Mouse (Mus musculus) heart, postnatal 0 days (tissue): ENCODE results near the gene 1700001J03Rik. TPM values are rescaled to one million over a fixed set of nuclear protein-coding genes. Genes with fewer than 3 reads are reported as not detected.
"Not testable (repeated sequence)": the region's sequence is repeated elsewhere in the genome, so short reads cannot be mapped to it uniquely, and the experiment has no call there.

Source experiments
- ATAC-seq: fragments of 200-750 bp; cut with Nextera tagmentation; 2 replicates; pipeline ENCODE4 v1.8.0; 2017; ENCODE audit warnings: low read depth, moderate number of reproducible peaks, moderate library complexity; ENCODE audit not compliant: insufficient read depth
- DNase-seq: peaks from one replicate; pipeline ENCODE4 v3.0.0-alpha.2; 2016; ENCODE audit warnings: low spot score
- H3K27ac ChIP-seq: fragments of 300-500 bp; sonication (generic); 2 replicates; pipeline ENCODE4 v1.5.1; 2014; ENCODE audit warnings: low read depth, mild to moderate bottlenecking
- H3K27me3 ChIP-seq: fragments of 300-500 bp; sonication (generic); 2 replicates; pipeline ENCODE4 v1.6.1; 2014; ENCODE audit warnings: low read length, mixed read lengths; ENCODE audit not compliant: control insufficient read depth, insufficient read depth
- H3K36me3 ChIP-seq: fragments of 300-500 bp; sonication (generic); replicated peaks from 2 replicates; pipeline ENCODE4 v1.6.1; 2014; ENCODE audit warnings: low read length, mixed read lengths; ENCODE audit not compliant: control insufficient read depth, insufficient read depth
- H3K4me1 ChIP-seq: fragments of 300-500 bp; sonication (generic); 2 replicates; pipeline ENCODE4 v1.6.1; 2014; ENCODE audit warnings: antibody characterized with exemption; ENCODE audit not compliant: control insufficient read depth, insufficient read depth
- H3K4me2 ChIP-seq: fragments of 300-500 bp; sonication (generic); 2 replicates; pipeline ENCODE4 v1.6.1; 2014; ENCODE audit warnings: low read depth, mild to moderate bottlenecking, low read length, moderate library complexity
- H3K4me3 ChIP-seq: fragments of 300-500 bp; sonication (generic); 2 replicates; pipeline ENCODE4 v1.5.1; 2014; ENCODE audit warnings: low read depth, low read length
- H3K9ac ChIP-seq: fragments of 300-500 bp; sonication (generic); replicated peaks from 2 replicates; pipeline ENCODE4 v1.6.1; 2014; ENCODE audit warnings: low read depth, low read length, mixed read lengths
- H3K9me3 ChIP-seq: fragments of 300-500 bp; sonication (generic); replicated peaks from 2 replicates; pipeline ENCODE4 v1.6.1; 2016; ENCODE audit warnings: low read length; ENCODE audit not compliant: control insufficient read depth
- CTCF ChIP-seq: IDR thresholded peaks from 2 replicates; pipeline ENCODE4 v1.5.1; 2016; ENCODE audit warnings: antibody characterized with exemption, control low read depth, low read depth
- EP300 ChIP-seq: IDR thresholded peaks from 2 replicates; pipeline ENCODE4 v1.6.1; 2016; ENCODE audit warnings: antibody characterized with exemption, low read depth
- WGBS: fragments of 180-500 bp; shearing (Covaris S2); extraction: QIAGEN DNeasy Blood & Tissue Kit; methylation state at CpG from one replicate; pipeline ENCODE4 v1.1.7; 2014; 5-methylcytosine and 5-hydroxymethylcytosine counted together
- polyA plus RNA-seq: library from polyadenylated mRNA; unstranded; fragments of >200 nt; fragmentation: Nextera tagmentation; extraction: Ambion mirVana; gene quantifications from 2 replicates; pipeline ENCODE4 v1.2.1, GENCODE M21; 2015
- total RNA-seq: library from RNA; depleted of rRNA; stranded (reverse); fragments of >200 nt; gene quantifications from 2 replicates; pipeline ENCODE4 v1.2.3, GENCODE M21; 2014; ENCODE audit warnings: low replicate concordance

Gene 1700001J03Rik
- total and polyA plus RNA-seq, 2 experiments from 2014 or later: not detected

DNA sequence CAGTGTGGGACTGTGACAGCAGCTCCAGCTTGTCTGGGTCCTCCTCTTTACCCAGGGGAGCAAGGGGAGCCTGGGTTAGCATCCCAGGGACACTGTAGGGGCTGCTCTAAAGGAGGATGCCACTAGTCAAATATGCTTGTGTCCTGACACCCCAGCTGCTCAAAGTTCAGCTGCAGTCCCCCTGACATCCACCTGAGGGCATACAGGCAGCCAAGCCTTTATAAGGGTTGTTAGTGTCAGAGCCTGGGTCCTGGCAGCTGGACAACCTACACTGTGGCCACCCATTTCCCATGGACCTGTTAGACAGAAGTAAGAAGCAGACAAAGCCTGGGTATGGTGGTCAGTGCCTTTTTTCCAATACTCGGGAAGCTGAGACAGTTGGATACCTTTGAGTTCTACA, 3.0 kb upstream of the 1700001J03Rik start:
- TF ChIP-seq EP300 (no peak), CTCF (peak; percentile 25)
- DNase-seq (no peak), ATAC-seq (no peak)
- H3K9ac ChIP-seq: no peak overlapping the region
- H3K4me3 ChIP-seq: no peak overlapping the region
- no peak overlapping the region for H3K27ac ChIP-seq
- H3K36me3 ChIP-seq: no peaks in the 10 kb centered on the region
- no peaks in the 10 kb centered on the region for H3K4me1 ChIP-seq
- H3K4me2 ChIP-seq: no peak overlapping the region
- H3K9me3 ChIP-seq: no peaks in the 10 kb centered on the region
- H3K27me3 ChIP-seq: no peaks in the 10 kb centered on the region
- 81% methylated on average over 1 of the region's 1 CpGs for WGBS

DNA sequence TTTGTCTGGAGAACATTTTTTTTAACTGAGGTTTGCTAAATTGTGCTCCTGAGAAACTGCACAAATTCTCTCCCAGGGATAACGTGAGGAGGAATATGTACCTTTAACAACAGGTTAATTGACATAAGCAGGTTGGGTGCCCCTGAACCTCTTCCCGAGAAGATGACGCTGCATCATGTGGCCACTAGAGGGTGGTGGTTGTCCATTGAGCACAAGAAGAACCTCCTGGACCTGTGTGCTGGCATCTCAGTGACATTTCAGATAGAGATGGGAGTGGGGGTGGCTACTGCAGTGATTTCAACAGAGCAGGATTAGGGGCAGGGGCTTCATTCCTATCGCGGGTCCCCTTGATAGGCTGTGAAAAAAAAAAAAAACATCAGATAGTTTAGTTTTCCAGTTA, 2.3 kb upstream of the 1700001J03Rik start:
- WGBS: 19% methylated on average over 5 of the region's 5 CpGs
- not testable (repeated sequence) for H3K4me2 ChIP-seq, ATAC-seq, H3K4me3 ChIP-seq, H3K9me3 ChIP-seq, H3K36me3 ChIP-seq, H3K27ac ChIP-seq, H3K9ac ChIP-seq, H3K4me1 ChIP-seq, H3K27me3 ChIP-seq
- DNase-seq: peak; percentile 16
- peak; percentile 84 for TF ChIP-seq CTCF

DNA sequence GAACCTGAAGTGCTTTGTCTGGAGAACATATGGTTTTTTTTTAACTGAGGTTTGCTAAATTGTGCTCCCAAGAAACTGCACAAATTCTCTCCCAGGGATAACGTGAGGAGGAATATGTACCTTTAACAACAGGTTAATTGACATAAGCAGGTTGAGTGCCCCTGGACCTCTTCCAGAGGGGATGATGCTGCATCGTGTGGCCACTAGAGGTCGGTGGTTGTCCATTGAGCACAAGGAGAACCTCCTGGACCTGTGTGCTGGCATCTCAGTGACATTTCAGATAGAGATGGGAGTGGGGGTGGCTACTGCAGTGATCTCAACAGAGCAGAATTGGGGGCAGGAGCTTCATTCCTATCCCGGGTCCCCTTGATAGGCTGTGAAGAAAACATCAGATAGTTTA, 12.4 kb downstream of the 1700001J03Rik start:
- not testable (repeated sequence) for H3K9me3 ChIP-seq, H3K4me2 ChIP-seq, H3K4me3 ChIP-seq, H3K4me1 ChIP-seq, H3K27ac ChIP-seq, DNase-seq, H3K27me3 ChIP-seq, H3K9ac ChIP-seq, ATAC-seq, H3K36me3 ChIP-seq
- WGBS: 48% methylated on average over 4 of the region's 4 CpGs

- H3K36me3 ChIP-seq: not testable (repeated sequence)
These were observed 14.5 kb downstream of the 1700001J03Rik start, which contains the start of gene Gm6309 for GRCm38 (mm10) chr5:146170621-146171020. TSS of gene Gm6309 (minus strand) at chr5:146170721.

GRCm38 (mm10) chr5:146160439-146160838, 24.7 kb downstream of the 1700001J03Rik start, which contains the start of gene Gm5565:
TSS of gene Gm5565 (minus strand) at chr5:146160539.
- not testable (repeated sequence) for H3K27ac ChIP-seq, ATAC-seq, DNase-seq, H3K4me2 ChIP-seq, H3K27me3 ChIP-seq, H3K4me3 ChIP-seq, H3K9me3 ChIP-seq, H3K9ac ChIP-seq, H3K4me1 ChIP-seq, H3K36me3 ChIP-seq
- WGBS: 86% methylated on average over 3 of the region's 3 CpGs

More at GRCm38 (mm10) chr5:146170621-146171020, 14.5 kb downstream of the 1700001J03Rik start, which contains the start of gene Gm6309:
- not testable (repeated sequence) for H3K9me3 ChIP-seq, H3K4me2 ChIP-seq, H3K9ac ChIP-seq, H3K27me3 ChIP-seq, ATAC-seq, H3K4me1 ChIP-seq, H3K27ac ChIP-seq, DNase-seq, H3K4me3 ChIP-seq
- 74% methylated on average over 2 of the region's 2 CpGs for WGBS

DNA sequence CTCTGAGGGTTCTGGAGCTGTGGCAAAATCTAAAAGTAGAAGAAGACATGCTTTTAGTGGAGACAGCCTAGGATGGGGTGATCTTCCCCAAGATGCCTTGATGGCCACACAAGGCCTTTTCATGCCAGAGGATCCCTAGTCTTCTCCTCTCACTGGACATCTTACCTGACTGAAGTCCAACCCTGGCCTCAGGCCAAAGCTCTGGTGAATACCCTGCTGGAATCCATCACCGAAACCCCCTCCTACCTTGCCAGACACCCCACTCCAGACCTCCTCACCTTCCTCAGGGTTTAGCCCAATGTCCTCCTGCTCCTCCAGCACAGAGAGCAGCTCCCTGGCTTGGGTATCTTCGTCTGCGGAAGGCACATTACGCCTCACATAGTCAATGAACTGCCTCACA, 26.8 kb downstream of the 1700001J03Rik start:
- not testable (repeated sequence) for H3K9ac ChIP-seq, DNase-seq, H3K4me3 ChIP-seq, ATAC-seq, H3K4me2 ChIP-seq, H3K4me1 ChIP-seq, H3K9me3 ChIP-seq, H3K27me3 ChIP-seq, H3K27ac ChIP-seq, H3K36me3 ChIP-seq
- WGBS: 81% methylated on average over 4 of the region's 4 CpGs
